Mouse (Mus musculus) c-Kit-positive CD71-positive TER-119-positive erythroid progenitor cells, embryonic 14.5 days (primary cell): ENCODE results near the gene G0s2.
"Not testable (repeated sequence)": the region's sequence is repeated elsewhere in the genome, so short reads cannot be mapped to it uniquely, and the experiment has no call there.

Source experiments
- DNase-seq: peaks from one replicate; pipeline ENCODE4 v3.0.0-alpha.2; 2013; ENCODE audit warnings: low spot score

Gene G0s2

GRCm38 (mm10) chr1:193253895-193254294, 19.1 kb downstream of the G0s2 start:
- not testable (repeated sequence) for DNase-seq

GRCm38 (mm10) chr1:193252616-193253015, 20.4 kb downstream of the G0s2 start:
- DNase-seq, result no peak

- DNase-seq, result no peak
Observed at GRCm38 (mm10) chr1:193251386-193251785, 21.6 kb downstream of the G0s2 start.

- no peak for DNase-seq
Observed at GRCm38 (mm10) chr1:193250026-193250425, 23.0 kb downstream of the G0s2 start.

GRCm38 (mm10) chr1:193244235-193244634, 28.8 kb downstream of the G0s2 start:
- no peak for DNase-seq

GRCm38 (mm10) chr1:193243571-193244193, 29.3 kb downstream of the G0s2 start:
- DNase-seq, result no peak

- no peak for DNase-seq
Observed at GRCm38 (mm10) chr1:193242863-193243262, 30.2 kb downstream of the G0s2 start.

- DNase-seq, result no peak
Observed at GRCm38 (mm10) chr1:193242238-193242637, 30.8 kb downstream of the G0s2 start.

- no peak for DNase-seq
Observed at GRCm38 (mm10) chr1:193241436-193241835, 31.6 kb downstream of the G0s2 start.

GRCm38 (mm10) chr1:193238426-193238825, 34.6 kb downstream of the G0s2 start:
- DNase-seq, result no peak

- DNase-seq, result no peak
Observed at GRCm38 (mm10) chr1:193234930-193235329, 38.1 kb downstream of the G0s2 start.

- no peak for DNase-seq
Observed at GRCm38 (mm10) chr1:193234130-193234645, 38.8 kb downstream of the G0s2 start.

GRCm38 (mm10) chr1:193232732-193233131, 40.3 kb downstream of the G0s2 start:
- no peak for DNase-seq

- DNase-seq, result no peak
Observed at GRCm38 (mm10) chr1:193230935-193231334, 42.1 kb downstream of the G0s2 start.

- no peak for DNase-seq
Observed at GRCm38 (mm10) chr1:193230531-193230930, 42.5 kb downstream of the G0s2 start.

GRCm38 (mm10) chr1:193229570-193229969, 43.4 kb downstream of the G0s2 start:
- no peak for DNase-seq

GRCm38 (mm10) chr1:193227537-193227936, 45.5 kb downstream of the G0s2 start:
- no peak for DNase-seq

- DNase-seq, result no peak
Observed at GRCm38 (mm10) chr1:193226724-193227522, 46.1 kb downstream of the G0s2 start.

- DNase-seq, result no peak
Observed at GRCm38 (mm10) chr1:193226114-193226513, 46.9 kb downstream of the G0s2 start.

- DNase-seq, result no peak
Observed at GRCm38 (mm10) chr1:193225531-193225930, 47.5 kb downstream of the G0s2 start.
